Mouse (Mus musculus) CH12.LX (cell line): ENCODE measurements at regions not wholly inside any gene's neighbourhood (a gene's known extent, or its start where the extent isn't known, plus 50 kb on each side); places are given as distances from the start of the nearest gene placed in this dataset.

ENCODE experiments used
- DNase-seq: peaks from one replicate; pipeline ENCODE4 v3.0.0-alpha.2; 2013; ENCODE audit errors: extremely low read depth
- H3K27ac ChIP-seq: 2 replicates; pipeline ENCODE4 v1.5.1; 2012; ENCODE audit warnings: low read depth, mild to moderate bottlenecking, control low read depth, moderate library complexity; ENCODE audit not compliant: insufficient read depth
- H3K27me3 ChIP-seq: replicated peaks from 2 replicates; pipeline ENCODE3; 2012; ENCODE audit warnings: inconsistent platforms
- H3K36me3 ChIP-seq, 2 experiments: replicated peaks in 1 of 2; 2 replicates each; pipeline versions ENCODE3 to v1.6.1; 2012; ENCODE audit warnings: inconsistent platforms in 1 of 2, low read length in 1 of 2, mild to moderate bottlenecking in 1 of 2, mixed read lengths in 1 of 2, moderate library complexity in 1 of 2; ENCODE audit not compliant: control insufficient read depth in 1 of 2, insufficient read depth in 1 of 2
- H3K4me1 ChIP-seq, 2 experiments: 2 replicates each; pipeline ENCODE4 v1.6.1; 2012; ENCODE audit warnings: inconsistent platforms in 1 of 2, moderate library complexity in 1 of 2; ENCODE audit not compliant: insufficient read depth in 2 of 2, control insufficient read depth in 1 of 2
- H3K4me2 ChIP-seq: 2 replicates; pipeline ENCODE4 v1.6.1; 2012; ENCODE audit warnings: low read depth, mild to moderate bottlenecking, control low read depth; ENCODE audit not compliant: poor library complexity, insufficient read depth, severe bottlenecking
- H3K4me3 ChIP-seq, 3 experiments: fragments of 150-350 bp in 1 of 3; sonication (generic) in 1 of 3; replicated peaks in 1 of 3; 2 replicates each; pipeline versions ENCODE3 to v1.5.1; 2011 to 2012; ENCODE audit warnings: low read depth in 2 of 3, low read length in 2 of 3, mild to moderate bottlenecking in 2 of 3, moderate library complexity in 2 of 3, control low read depth in 1 of 3, improper control_type of control experiment in 1 of 3, inconsistent platforms in 1 of 3, mixed read lengths in 1 of 3; ENCODE audit not compliant: poor library complexity in 1 of 3
- H3K79me2 ChIP-seq: replicated peaks from 2 replicates; pipeline ENCODE4 v1.6.1; 2012; ENCODE audit warnings: mild to moderate bottlenecking, moderate library complexity; ENCODE audit not compliant: control insufficient read depth, poor library complexity, insufficient read depth, severe bottlenecking; ENCODE audit errors: extremely low read depth
- H3K9ac ChIP-seq: 2 replicates; pipeline ENCODE4 v1.6.1; 2012; ENCODE audit warnings: low read depth, mild to moderate bottlenecking, control low read depth, moderate library complexity; ENCODE audit not compliant: insufficient read depth
- H3K9me3 ChIP-seq: replicated peaks from 2 replicates; pipeline ENCODE3; 2012; ENCODE audit warnings: low read length, inconsistent platforms, mixed read lengths
- BHLHE40 ChIP-seq: IDR thresholded peaks from 2 replicates; pipeline ENCODE4 v1.6.1; 2011; ENCODE audit warnings: mild to moderate bottlenecking, low read depth, low read length, improper control_type of control experiment
- CHD1 ChIP-seq: IDR thresholded peaks from 2 replicates; pipeline ENCODE4 v1.6.1; 2012; ENCODE audit warnings: low read depth, low read length, improper control_type of control experiment, inconsistent platforms
- CHD2 ChIP-seq: IDR thresholded peaks from 2 replicates; pipeline ENCODE4 v1.6.1; 2011; ENCODE audit warnings: low read length, improper control_type of control experiment
- CTCF ChIP-seq, 2 experiments: IDR thresholded peaks in 1 of 2; conservative IDR thresholded peaks in 1 of 2; 2 replicates each; pipeline ENCODE4 v1.5.1; 2011 to 2012; ENCODE audit warnings: low read depth in 2 of 2, low read length in 2 of 2, improper control_type of control experiment in 1 of 2, inconsistent platforms in 1 of 2, mild to moderate bottlenecking in 1 of 2, moderate library complexity in 1 of 2
- ELF1 ChIP-seq: IDR thresholded peaks from 2 replicates; pipeline ENCODE4 v1.6.1; 2014; ENCODE audit warnings: low read depth, mild to moderate bottlenecking, inconsistent platforms, low read length, improper control_type of control experiment
- EP300 ChIP-seq: IDR thresholded peaks from 2 replicates; pipeline ENCODE4 v1.6.1; 2011; ENCODE audit warnings: low read length, improper control_type of control experiment
- ETS1 ChIP-seq: conservative IDR thresholded peaks from 2 replicates; pipeline ENCODE4 v1.6.1; 2012; ENCODE audit warnings: low read depth, mild to moderate bottlenecking, inconsistent platforms, low read length, improper control_type of control experiment, moderate library complexity
- GABPA ChIP-seq: IDR thresholded peaks from 2 replicates; pipeline ENCODE4 v1.6.1; 2012; ENCODE audit warnings: low read depth, low read length, improper control_type of control experiment, inconsistent platforms; ENCODE audit not compliant: insufficient replicate concordance
- HCFC1 ChIP-seq: IDR thresholded peaks from 2 replicates; pipeline ENCODE4 v1.6.1; 2012; ENCODE audit warnings: low read depth, mild to moderate bottlenecking, inconsistent platforms, low read length, improper control_type of control experiment
- IRF4 ChIP-seq: IDR thresholded peaks from 2 replicates; pipeline ENCODE4 v1.6.1; 2014; ENCODE audit warnings: low read depth, mild to moderate bottlenecking, inconsistent platforms, low read length, improper control_type of control experiment
- JUN ChIP-seq: IDR thresholded peaks from 2 replicates; pipeline ENCODE4 v1.6.1; 2011; ENCODE audit warnings: low read depth, mild to moderate bottlenecking, low read length, improper control_type of control experiment, moderate library complexity; ENCODE audit not compliant: insufficient read depth
- JUND ChIP-seq: conservative IDR thresholded peaks from 2 replicates; pipeline ENCODE4 v1.6.1; 2011; ENCODE audit warnings: low read depth, low read length, improper control_type of control experiment
- MAFK ChIP-seq: IDR thresholded peaks from 2 replicates; pipeline ENCODE4 v1.6.1; 2011; ENCODE audit warnings: low read length, improper control_type of control experiment; ENCODE audit not compliant: insufficient replicate concordance
- MAX ChIP-seq: IDR thresholded peaks from 2 replicates; pipeline ENCODE4 v1.6.1; 2011; ENCODE audit warnings: low read length, improper control_type of control experiment
- MAZ ChIP-seq: IDR thresholded peaks from 2 replicates; pipeline ENCODE4 v1.6.1; 2012; ENCODE audit warnings: low read depth, mild to moderate bottlenecking, inconsistent platforms, low read length, improper control_type of control experiment, moderate library complexity
- MEF2A ChIP-seq: IDR thresholded peaks from 2 replicates; pipeline ENCODE4 v1.6.1; 2014; ENCODE audit warnings: low read depth, mild to moderate bottlenecking, inconsistent platforms, low read length, improper control_type of control experiment, borderline replicate concordance
- MYC ChIP-seq: IDR thresholded peaks from 2 replicates; pipeline ENCODE4 v1.6.1; 2011; ENCODE audit warnings: low read depth, mild to moderate bottlenecking, improper control_type of control experiment, low read length
- NRF1 ChIP-seq: IDR thresholded peaks from 2 replicates; pipeline ENCODE4 v1.6.1; 2014; ENCODE audit warnings: low read depth, mild to moderate bottlenecking, inconsistent platforms, low read length, improper control_type of control experiment, moderate library complexity
- PAX5 ChIP-seq: IDR thresholded peaks from 2 replicates; pipeline ENCODE4 v1.6.1; 2012; ENCODE audit warnings: low read length, inconsistent platforms, mixed read lengths
- POLR2A ChIP-seq: IDR thresholded peaks from 2 replicates; pipeline ENCODE4 v1.6.1; 2011; ENCODE audit warnings: low read depth, mild to moderate bottlenecking, improper control_type of control experiment, low read length
- POLR2AphosphoS2 ChIP-seq: IDR thresholded peaks from 2 replicates; pipeline ENCODE4 v1.6.1; 2011; ENCODE audit warnings: low read depth, low read length, improper control_type of control experiment
- RAD21 ChIP-seq: IDR thresholded peaks from 2 replicates; pipeline ENCODE4 v1.6.1; 2011; ENCODE audit warnings: low read depth, mild to moderate bottlenecking, low read length, improper control_type of control experiment, moderate library complexity
- RCOR1 ChIP-seq: conservative IDR thresholded peaks from 2 replicates; pipeline ENCODE4 v1.6.1; 2012; ENCODE audit warnings: low read depth, mild to moderate bottlenecking, inconsistent platforms, low read length, improper control_type of control experiment
- SIN3A ChIP-seq: IDR thresholded peaks from 2 replicates; pipeline ENCODE4 v1.6.1; 2012; ENCODE audit warnings: low read length, improper control_type of control experiment, inconsistent platforms
- SMC3 ChIP-seq: IDR thresholded peaks from 2 replicates; pipeline ENCODE4 v1.6.1; 2011; ENCODE audit warnings: low read depth, low read length, improper control_type of control experiment
- TCF12 ChIP-seq: IDR thresholded peaks from 2 replicates; pipeline ENCODE4 v1.6.1; 2014; ENCODE audit warnings: low read depth, mild to moderate bottlenecking, inconsistent platforms, low read length, improper control_type of control experiment
- UBTF ChIP-seq: IDR thresholded peaks from 2 replicates; pipeline ENCODE4 v1.6.1; 2012; ENCODE audit warnings: low read depth, mild to moderate bottlenecking, inconsistent platforms, low read length, improper control_type of control experiment, moderate library complexity
- USF1 ChIP-seq: IDR thresholded peaks from 2 replicates; pipeline ENCODE4 v1.6.1; 2014; ENCODE audit warnings: low read depth, mild to moderate bottlenecking, inconsistent platforms, low read length, improper control_type of control experiment
- USF2 ChIP-seq: conservative IDR thresholded peaks from 2 replicates; pipeline ENCODE4 v1.6.1; 2011; ENCODE audit warnings: low read depth, low read length, improper control_type of control experiment
- ZC3H11A ChIP-seq: IDR thresholded peaks from 2 replicates; pipeline ENCODE4 v1.6.1; 2012; ENCODE audit warnings: low read depth, mild to moderate bottlenecking, inconsistent platforms, low read length, improper control_type of control experiment
- ZKSCAN1 ChIP-seq: IDR thresholded peaks from 2 replicates; pipeline ENCODE4 v1.6.1; 2012; ENCODE audit warnings: low read depth, inconsistent platforms, low read length, improper control_type of control experiment, borderline replicate concordance
- ZMIZ1 ChIP-seq: IDR thresholded peaks from 2 replicates; pipeline ENCODE4 v1.6.1; 2012; ENCODE audit warnings: low read depth, mild to moderate bottlenecking, inconsistent platforms, low read length, improper control_type of control experiment
- ZNF384 ChIP-seq: IDR thresholded peaks from 2 replicates; pipeline ENCODE4 v1.6.1; 2012; ENCODE audit warnings: low read depth, low read length, improper control_type of control experiment, inconsistent platforms
- dilution Hi-C: fragments of 300-500 bp; cut with MboI; formaldehyde crosslinking; loops from 2 replicates; pipeline ENCODE4 v1.14.3; 2020; ENCODE audit warnings: low sequenced_read_pairs; ENCODE audit not compliant: extremely low pct_unique_long_range_greater_than_20kb, extremely low pct_ligation_motif_present
- in situ Hi-C: fragments of 300-500 bp; cut with MboI; formaldehyde crosslinking; loops from 3 replicates; pipeline ENCODE4 v1.14.3; 2019; ENCODE audit warnings: low sequenced_read_pairs, low pct_ligation_motif_present, low pct_unique_long_range_greater_than_20kb, mixed read lengths

- no peak overlapping the region for H3K4me2 ChIP-seq
- peaks cover 11 to 53% of the 10 kb centered on the region in 2 experiments; a peak in 3 of 4 replicates for H3K4me1 ChIP-seq
- dilution Hi-C loops = no loop called here
- no peak overlapping the region for H3K9ac ChIP-seq
- no peaks in the 10 kb centered on the region for H3K27me3 ChIP-seq
- H3K36me3 ChIP-seq = no peaks in the 10 kb centered on the region
- H3K27ac ChIP-seq = no peak overlapping the region
- no peaks in the 10 kb centered on the region for H3K79me2 ChIP-seq
- peak; percentile 54; the same call in 1 of the 2 replicates for TF ChIP-seq MAFK
- TF ChIP-seq CHD2 = no peak
- TF ChIP-seq, all 38 proteins: peak for 1
- in situ Hi-C loops = no loop called here
- Histone ChIP-seq H3K9me3 (no peaks in the 10 kb centered on the region), H3K4me3 (no peak overlapping the region)
- no peak for DNase-seq
Observed at GRCm38 (mm10) chr14:73878267-73878666, 217.2 kb downstream of the Gm21750 start.

GRCm38 (mm10) chr14:73878866-73879419, 217.9 kb downstream of the Gm21750 start:
- dilution Hi-C loops = no loop called here
- Histone ChIP-seq H3K36me3 (no peaks in the 10 kb centered on the region), H3K9ac (no peak overlapping the region), H3K9me3 (no peaks in the 10 kb centered on the region), H3K27ac (no peak overlapping the region), H3K4me1 (peaks cover 11 to 46% of the 10 kb centered on the region in 2 experiments; a peak in 3 of 4 replicates), H3K4me2 (no peak overlapping the region), H3K4me3 (no peak overlapping the region), H3K79me2 (no peaks in the 10 kb centered on the region), H3K27me3 (no peaks in the 10 kb centered on the region)
- peak; percentile 75 for DNase-seq
- in situ Hi-C loops = no loop called here
- no peak for TF ChIP-seq HCFC1
- no peak for TF ChIP-seq MAX
- no peak for TF ChIP-seq MYC
- peak; percentile 33; the same call in 1 of the 2 replicates for TF ChIP-seq MEF2A
- no peak for TF ChIP-seq POLR2AphosphoS2
- no peak for TF ChIP-seq ELF1
- TF ChIP-seq ZMIZ1 = no peak
- TF ChIP-seq ZKSCAN1 = no peak
- no peak for TF ChIP-seq GABPA
- no peak for TF ChIP-seq CHD1
- no peak; the same call in 1 of the 2 replicates for TF ChIP-seq JUND
- TF ChIP-seq TCF12 = no peak
- peak; percentile 61; the same call in 1 of the 2 replicates for TF ChIP-seq IRF4
- TF ChIP-seq UBTF = no peak
- TF ChIP-seq ZNF384 = peak; percentile 33; the same call in 1 of the 2 replicates
- TF ChIP-seq NRF1 = no peak
- TF ChIP-seq RAD21 = no peak
- no peak for TF ChIP-seq USF1
- no peak for TF ChIP-seq PAX5
- peak; percentile 8; the same call in 1 of the 2 replicates for TF ChIP-seq JUN
- peak; percentile 53; the same call in 1 of the 2 replicates for TF ChIP-seq ETS1
- no peak for TF ChIP-seq BHLHE40
- no peak for TF ChIP-seq CTCF (conservative IDR thresholded peaks at IDR 0.05 in 1 of 2, IDR thresholded peaks at IDR 0.05 in 1 of 2; ENCODE audit: low read depth in 2 of 2, low read length in 2 of 2)
- TF ChIP-seq SMC3 = no peak
- no peak for TF ChIP-seq SIN3A
- 0 out of 2 replicates have a peak, but pooled peaks have one; percentile 13 for TF ChIP-seq MAFK
- no peak for TF ChIP-seq USF2
- TF ChIP-seq RCOR1 = no peak
- TF ChIP-seq ZC3H11A = no peak
- no peak for TF ChIP-seq CHD2
- TF ChIP-seq EP300 = peak; percentile 79
- TF ChIP-seq POLR2A = no peak
- TF ChIP-seq MAZ = no peak
